Mouse (Mus musculus): Measurements from ENCODE around the gene Zmym6. TPM values are rescaled to one million over a fixed set of nuclear protein-coding genes. Genes with fewer than 3 reads are reported as not detected.

Gene Zmym6
- total RNA-seq, 1 experiment from 2014 or later = 13.6 TPM

GRCm38 (mm10) chr4:127124331-127124730 lies 47.1 kb downstream of the Zmym6 start:
- DNase-seq = peak; percentile 9

GRCm38 (mm10) chr4:127125834-127126463 lies 48.8 kb downstream of the Zmym6 start:
- peak; percentile 96 for DNase-seq

- no peak for DNase-seq
These were observed 57.5 kb downstream of the Zmym6 start for GRCm38 (mm10) chr4:127134687-127135086.

- DNase-seq = no peak
These were observed 60.4 kb downstream of the Zmym6 start for GRCm38 (mm10) chr4:127137591-127137990.

- DNase-seq = peak; percentile 72
These were observed 61.3 kb downstream of the Zmym6 start for GRCm38 (mm10) chr4:127138486-127138885.

GRCm38 (mm10) chr4:127150031-127150430 lies 72.8 kb downstream of the Zmym6 start:
- DNase-seq = peak; percentile 24

- DNase-seq = no peak
These were observed 76.2 kb downstream of the Zmym6 start for GRCm38 (mm10) chr4:127153345-127153744.

GRCm38 (mm10) chr4:127155757-127156156 lies 78.6 kb downstream of the Zmym6 start:
- DNase-seq = no peak

GRCm38 (mm10) chr4:127157746-127158145 lies 80.6 kb downstream of the Zmym6 start:
- DNase-seq = no peak

GRCm38 (mm10) chr4:127163926-127164325 lies 86.7 kb downstream of the Zmym6 start:
- no peak for DNase-seq

- DNase-seq = no peak
These were observed 89.9 kb downstream of the Zmym6 start for GRCm38 (mm10) chr4:127167096-127167495.

GRCm38 (mm10) chr4:127167731-127168130 lies 90.5 kb downstream of the Zmym6 start:
- no peak for DNase-seq

GRCm38 (mm10) chr4:127168211-127168913 lies 91.2 kb downstream of the Zmym6 start:
- DNase-seq = peak; percentile 69

- peak; percentile 69 for DNase-seq
These were observed 91.7 kb downstream of the Zmym6 start, which contains the start of gene Dlgap3 for GRCm38 (mm10) chr4:127168914-127169345. TSS of gene Dlgap3 (plus strand) at chr4:127169204.

GRCm38 (mm10) chr4:127169346-127170221 lies 92.4 kb downstream of the Zmym6 start:
- DNase-seq = peak; percentile 40

GRCm38 (mm10) chr4:127170866-127171265 lies 93.7 kb downstream of the Zmym6 start:
- no peak for DNase-seq

GRCm38 (mm10) chr4:127171341-127171905 lies 94.2 kb downstream of the Zmym6 start:
- no peak for DNase-seq

- no peak for DNase-seq
These were observed 94.9 kb downstream of the Zmym6 start for GRCm38 (mm10) chr4:127172119-127172518.

GRCm38 (mm10) chr4:127172614-127173013 lies 95.4 kb downstream of the Zmym6 start:
- no peak for DNase-seq

- peak; percentile 90 for DNase-seq
These were observed 96.3 kb downstream of the Zmym6 start for GRCm38 (mm10) chr4:127173461-127173860.

All from adrenal gland, postnatal 14 days (tissue).